Comparison of ENCODE assay signal across 8 mouse cellular contexts in the genomic region with DNA sequence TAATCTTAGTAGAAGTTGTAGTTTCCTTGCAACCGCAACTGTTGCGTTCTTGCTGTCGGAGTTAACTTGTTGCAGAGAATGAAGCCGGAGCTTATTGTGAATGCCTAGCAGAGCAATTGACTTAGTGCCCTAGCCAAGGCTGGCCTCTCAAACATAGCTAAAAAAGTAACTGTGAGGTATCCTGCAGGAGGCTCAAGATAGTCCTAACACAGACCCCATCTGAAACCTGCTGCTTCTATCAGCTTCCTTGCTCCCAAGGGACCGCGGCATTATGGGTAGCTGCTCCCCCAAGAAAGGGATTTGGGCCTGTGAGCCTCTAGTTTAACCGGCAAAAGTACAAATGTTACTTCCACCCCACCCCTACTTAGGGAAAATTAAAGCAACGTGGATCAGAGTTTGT. TPM values are rescaled to one million over a fixed set of nuclear protein-coding genes. Genes with fewer than 3 reads are reported as not detected.
DNase-seq lines count a peak whose midpoint lies in the region; ATAC-seq and TF ChIP-seq lines count a peak whose summit lies in the region.

No protein-coding gene starts in this region.

- H3K9me3 ChIP-seq in forebrain, embryonic 13.5 days (replicated peaks): no peaks in the 10 kb centered on the region
- no peaks in the 10 kb centered on the region for H3K9me3 ChIP-seq in limb, embryonic 10.5 days (replicated peaks)
- no peaks in the 10 kb centered on the region for H3K9me3 ChIP-seq in neural tube, embryonic 14.5 days (ENCODE audit: control insufficient read depth, low read length)

- H3K9ac ChIP-seq in forebrain, embryonic 13.5 days: no peak overlapping the region
- no peak overlapping the region for H3K9ac ChIP-seq in neural tube, embryonic 14.5 days (replicated peaks; ENCODE audit: low read depth, low read length)

- H3K27ac ChIP-seq in left cerebral cortex, adult 2 months: peak overlapping the region; percentile 98
- H3K27ac ChIP-seq in forebrain, embryonic 13.5 days: no peak overlapping the region
- H3K27ac ChIP-seq in limb, embryonic 10.5 days: peak overlapping the region; percentile 98; the same call in 1 of the 2 replicates
- no peak overlapping the region for H3K27ac ChIP-seq in neural tube, embryonic 14.5 days (ENCODE audit: low read depth, low read length)

- H3K27me3 ChIP-seq in forebrain, embryonic 13.5 days: 0 out of 2 replicates have a peak, but pooled peaks cover 6% of the 10 kb centered on the region
- no peaks in the 10 kb centered on the region for H3K27me3 ChIP-seq in limb, embryonic 10.5 days (ENCODE audit: low read depth, poor library complexity, severe bottlenecking)
- H3K27me3 ChIP-seq in neural tube, embryonic 14.5 days (ENCODE audit: control insufficient read depth, insufficient read depth, low read length): no peaks in the 10 kb centered on the region

- TF ChIP-seq CTCF in left cerebral cortex, adult 2 months (IDR thresholded peaks at IDR 0.05): no peak

- peak overlapping the region; percentile 81 for H3K4me2 ChIP-seq in forebrain, embryonic 13.5 days
- H3K4me2 ChIP-seq in neural tube, embryonic 14.5 days (ENCODE audit: low read depth, low read length): peak overlapping the region; percentile 56

- 33% methylated on average over 8 of the region's 8 CpGs for WGBS in forebrain, embryonic 13.5 days
- WGBS in limb, embryonic 10.5 days: 46% methylated on average over 8 of the region's 8 CpGs
- WGBS in neural tube, embryonic 14.5 days: 33% methylated on average over 8 of the region's 8 CpGs

- H3K36me3 ChIP-seq in forebrain, embryonic 13.5 days (ENCODE audit: poor library complexity, severe bottlenecking): peaks cover 22% of the 10 kb centered on the region
- H3K36me3 ChIP-seq in limb, embryonic 10.5 days: peaks cover 27% of the 10 kb centered on the region
- H3K36me3 ChIP-seq in neural tube, embryonic 14.5 days (ENCODE audit: control insufficient read depth, insufficient read depth, low read length): peaks cover 7% of the 10 kb centered on the region; the same call in 1 of the 2 replicates

- peaks cover 24% of the 10 kb centered on the region for H3K4me1 ChIP-seq in forebrain, embryonic 13.5 days
- peaks cover 30% of the 10 kb centered on the region for H3K4me1 ChIP-seq in limb, embryonic 10.5 days
- H3K4me1 ChIP-seq in neural tube, embryonic 14.5 days (ENCODE audit: control insufficient read depth, insufficient read depth, low read length): peaks cover 15% of the 10 kb centered on the region

- peak overlapping the region; percentile 95 for H3K4me3 ChIP-seq in left cerebral cortex, adult 2 months
- H3K4me3 ChIP-seq in forebrain, embryonic 13.5 days: no peak overlapping the region; the same call in 1 of the 2 replicates
- peak overlapping the region; percentile 77 for H3K4me3 ChIP-seq in limb, embryonic 10.5 days
- peak overlapping the region; percentile 86; the same call in 1 of the 2 replicates for H3K4me3 ChIP-seq in neural tube, embryonic 14.5 days (ENCODE audit: low read depth, low read length)

- no peak for DNase-seq in left cerebral cortex, adult 2 months (ENCODE audit: extremely low spot score in 1 of 2, low spot score in 2 of 2)
- no peak for DNase-seq in left cerebral cortex, adult 9 months (ENCODE audit: low spot score in 2 of 2)
- DNase-seq in limb, embryonic 10.5 days (ENCODE audit: low spot score): no peak
- no peak for DNase-seq in spleen, postnatal 4 days (ENCODE audit: low spot score in 2 of 2)
- DNase-seq in ovary, postnatal 10 days (ENCODE audit: low spot score): no peak

- intact Hi-C loops in left cerebral cortex, adult 2 months (cut with DNase I): loop anchor here (10.0 kb wide), 1 partner anchor 341 kb away; the partner anchor contains the start of gene Brms1l

- ATAC-seq in forebrain, embryonic 13.5 days: no peak
- ATAC-seq in neural tube, embryonic 14.5 days (ENCODE audit: low read depth): no peak
- ATAC-seq in erythroid progenitor cell, adult 5-6 weeks (replicated peaks; ENCODE audit: low FRiP score, poor library complexity, severe bottlenecking): no peak

RNA-seq across cellular contexts. Expression of gene Nfkbia, which starts 0.9 kb away (rescaled TPM):
- 10 to 100 TPM; 33.3 to 53.1 TPM for total RNA-seq in left cerebral cortex, adult 2 months (2021)
- 46.4 and 47.0 TPM in 2 replicates for polyA plus RNA-seq in forebrain, embryonic 13.5 days (2015; fragmentation: Nextera tagmentation; extraction: Ambion mirVana)
- 38.0 and 56.9 TPM in 2 replicates for polyA plus RNA-seq in limb, embryonic 10.5 days (2016; fragmentation: Nextera tagmentation; extraction: Ambion mirVana)
- polyA plus RNA-seq in neural tube, embryonic 14.5 days (2014; fragmentation: Nextera tagmentation; extraction: Ambion mirVana): 61.9 and 62.7 TPM in 2 replicates
- 22.6 and 25.6 TPM in 2 replicates for total RNA-seq in erythroid progenitor cell, adult 5-6 weeks (2015; ENCODE audit: low replicate concordance)
- total RNA-seq in erythroid progenitor cell, adult 5-6 weeks (2017; ENCODE audit: low replicate concordance): 12.5 and 16.0 TPM in 2 replicates

Comparison
In these comparisons a context has a peak if more than half of its experiments do, and no peak if none do; other contexts are left out.
1. H3K27ac ChIP-seq: peak in left cerebral cortex, adult 2 months (single experiment) and limb, embryonic 10.5 days (single experiment); none in forebrain, embryonic 13.5 days (single experiment) and neural tube, embryonic 14.5 days (single experiment).